Mouse (Mus musculus) ES-Bruce4 (cell line): ENCODE data around the gene Arid1b. TPM values are rescaled to one million over a fixed set of nuclear protein-coding genes. Genes with fewer than 3 reads are reported as not detected.
A peak's percentile ranks its signal among the peaks of the same experiment; 100 is the strongest.

Experiments
- H3K27ac ChIP-seq: 2 replicates; pipeline ENCODE4 v1.5.1; 2012; ENCODE audit warnings: low read length, inconsistent platforms; ENCODE audit not compliant: insufficient read depth
- H3K27me3 ChIP-seq: 2 replicates; pipeline ENCODE4 v1.6.1; 2012; ENCODE audit warnings: mild to moderate bottlenecking, low read length, inconsistent platforms; ENCODE audit not compliant: control insufficient read depth, poor library complexity, insufficient read depth, severe bottlenecking
- H3K36me3 ChIP-seq: 2 replicates; pipeline ENCODE4 v1.6.1; 2012; ENCODE audit warnings: inconsistent platforms, mild to moderate bottlenecking, low read length, moderate library complexity; ENCODE audit not compliant: control insufficient read depth, poor library complexity, insufficient read depth, severe bottlenecking
- H3K4me1 ChIP-seq: one replicate; pipeline ENCODE4 v1.8.1; 2011; ENCODE audit warnings: low read length; ENCODE audit not compliant: control insufficient read depth, insufficient read depth
- H3K4me3 ChIP-seq: 2 replicates; pipeline ENCODE4 v1.5.1; 2011; ENCODE audit warnings: low read depth, mild to moderate bottlenecking, low read length
- H3K9ac ChIP-seq: 2 replicates; pipeline ENCODE4 v1.6.1; 2012; ENCODE audit warnings: low read depth, mild to moderate bottlenecking, inconsistent platforms; ENCODE audit not compliant: poor library complexity, severe bottlenecking
- H3K9me3 ChIP-seq: replicated peaks from 2 replicates; pipeline ENCODE4 v1.6.1; 2012; ENCODE audit warnings: mild to moderate bottlenecking, low read length, inconsistent platforms; ENCODE audit not compliant: control insufficient read depth, poor library complexity, insufficient read depth, severe bottlenecking
- CTCF ChIP-seq: IDR thresholded peaks from one replicate; pipeline ENCODE4 v1.8.1; 2011; ENCODE audit warnings: low read depth, low read length
- EP300 ChIP-seq: IDR thresholded peaks from 2 replicates; pipeline ENCODE4 v1.6.1; 2011; ENCODE audit warnings: low read depth, low read length; ENCODE audit not compliant: insufficient read depth
- POLR2A ChIP-seq: IDR thresholded peaks from one replicate; pipeline ENCODE4 v1.8.1; 2011; ENCODE audit warnings: low read length; ENCODE audit not compliant: insufficient read depth
- polyA plus RNA-seq: library from polyadenylated mRNA; stranded (reverse); fragments of >200 nt; gene quantifications from 2 replicates; pipeline ENCODE4 v1.2.4, GENCODE M21; 2011; ENCODE audit warnings: low read depth; ENCODE audit not compliant: missing spikeins, insufficient read depth, insufficient read length

The Arid1b gene
- polyA plus RNA-seq, 1 experiment: 20.4 TPM

GRCm38 (mm10) chr17:5314735-5315134 lies 320.6 kb downstream of the Arid1b start:
- Histone ChIP-seq H3K27ac (no peak overlapping the region), H3K4me1 (no peaks in the 10 kb centered on the region), H3K9ac (no peak overlapping the region), H3K9me3 (no peaks in the 10 kb centered on the region), H3K4me3 (no peak overlapping the region), H3K36me3 (no peaks in the 10 kb centered on the region), H3K27me3 (no peaks in the 10 kb centered on the region)
- TF ChIP-seq EP300 (no peak), POLR2A (no peak), CTCF (no peak)

- no peaks in the 10 kb centered on the region for H3K27me3 ChIP-seq
- no peak overlapping the region for H3K9ac ChIP-seq
- no peaks in the 10 kb centered on the region for H3K36me3 ChIP-seq
- no peaks in the 10 kb centered on the region for H3K4me1 ChIP-seq
- no peak overlapping the region for H3K4me3 ChIP-seq
- H3K27ac ChIP-seq: no peak overlapping the region
- TF ChIP-seq POLR2A: no peak
- TF ChIP-seq CTCF: peak; percentile 69
- no peak for TF ChIP-seq EP300
- H3K9me3 ChIP-seq: no peaks in the 10 kb centered on the region
Measured at GRCm38 (mm10) chr17:5316489-5316888, 322.4 kb downstream of the Arid1b start.

GRCm38 (mm10) chr17:5321589-5322225 lies 327.6 kb downstream of the Arid1b start:
- H3K36me3 ChIP-seq: no peaks in the 10 kb centered on the region
- H3K27ac ChIP-seq: no peak overlapping the region
- no peaks in the 10 kb centered on the region for H3K9me3 ChIP-seq
- peaks cover 3% of the 10 kb centered on the region for H3K4me1 ChIP-seq
- H3K27me3 ChIP-seq: no peaks in the 10 kb centered on the region
- no peak overlapping the region for H3K4me3 ChIP-seq
- no peak overlapping the region for H3K9ac ChIP-seq
- peak; percentile 34 for TF ChIP-seq CTCF
- TF ChIP-seq POLR2A: no peak
- TF ChIP-seq EP300: no peak

- Histone ChIP-seq H3K27ac (no peak overlapping the region), H3K9ac (no peak overlapping the region), H3K9me3 (no peaks in the 10 kb centered on the region), H3K4me3 (no peak overlapping the region), H3K36me3 (no peaks in the 10 kb centered on the region), H3K4me1 (peaks cover 3% of the 10 kb centered on the region), H3K27me3 (no peaks in the 10 kb centered on the region)
- TF ChIP-seq CTCF (no peak), EP300 (0 out of 2 replicates have a peak, but pooled peaks have one; percentile 24)
Measured at GRCm38 (mm10) chr17:5322594-5322993, 328.5 kb downstream of the Arid1b start.

- no peaks in the 10 kb centered on the region for H3K36me3 ChIP-seq
- TF ChIP-seq EP300: no peak
- no peak for TF ChIP-seq POLR2A
- TF ChIP-seq CTCF: no peak
- H3K4me1 ChIP-seq: peaks cover 3% of the 10 kb centered on the region
- no peaks in the 10 kb centered on the region for H3K27me3 ChIP-seq
- no peak overlapping the region for H3K27ac ChIP-seq
- H3K9me3 ChIP-seq: no peaks in the 10 kb centered on the region
- no peak overlapping the region for H3K4me3 ChIP-seq
- H3K9ac ChIP-seq: no peak overlapping the region
Measured at GRCm38 (mm10) chr17:5323746-5324145, 329.6 kb downstream of the Arid1b start.

- H3K4me3 ChIP-seq: no peak overlapping the region
- TF ChIP-seq POLR2A (no peak), EP300 (peak; percentile 79), CTCF (no peak)
- no peak overlapping the region for H3K9ac ChIP-seq
- no peak overlapping the region for H3K27ac ChIP-seq
- no peaks in the 10 kb centered on the region for H3K9me3 ChIP-seq
- H3K27me3 ChIP-seq: no peaks in the 10 kb centered on the region
- H3K36me3 ChIP-seq: peaks cover 2% of the 10 kb centered on the region; the same call in 1 of the 2 replicates
- H3K4me1 ChIP-seq: peaks cover 3% of the 10 kb centered on the region
Measured at GRCm38 (mm10) chr17:5324236-5324876, 330.2 kb downstream of the Arid1b start.
